Mouse (Mus musculus) G1E (cell line): Measurements from ENCODE around the gene Efcab6. TPM values are rescaled to one million over a fixed set of nuclear protein-coding genes. Genes with fewer than 3 reads are reported as not detected.

ENCODE experiments used
- ATAC-seq: 2 replicates; pipeline ENCODE4 v1.8.0; 2016; ENCODE audit warnings: mild to moderate bottlenecking; ENCODE audit not compliant: insufficient number of reproducible peaks, poor library complexity, low FRiP score, severe bottlenecking; ENCODE audit errors: extremely low read depth
- DNase-seq: peaks from one replicate; pipeline ENCODE4 v3.0.0; 2012; ENCODE audit warnings: low spot score
- H3K27me3 ChIP-seq: 2 replicates; pipeline ENCODE4 v1.6.1; 2012; ENCODE audit warnings: mild to moderate bottlenecking, low read length, inconsistent platforms; ENCODE audit not compliant: insufficient read depth
- H3K36me3 ChIP-seq: replicated peaks from 2 replicates; pipeline ENCODE3; 2012; ENCODE audit warnings: mild to moderate bottlenecking, inconsistent platforms
- H3K4me1 ChIP-seq: 2 replicates; pipeline ENCODE4 v1.6.1; 2012; ENCODE audit warnings: low read depth, low read length, inconsistent platforms, mixed read lengths; ENCODE audit not compliant: insufficient read depth
- H3K4me3 ChIP-seq: 2 replicates; pipeline ENCODE4 v1.5.1; 2012; ENCODE audit warnings: low read depth, mild to moderate bottlenecking, inconsistent platforms, low read length, moderate library complexity, mixed read lengths
- H3K9me3 ChIP-seq: replicated peaks from 2 replicates; pipeline ENCODE4 v1.6.1; 2012; ENCODE audit warnings: inconsistent platforms
- CTCF ChIP-seq: IDR thresholded peaks from 2 replicates; pipeline ENCODE4 v1.5.1; 2012; ENCODE audit warnings: low read depth, low read length, inconsistent platforms, mixed read lengths
- GATA1 ChIP-seq: IDR thresholded peaks from 2 replicates; pipeline ENCODE4 v1.6.1; 2012; ENCODE audit warnings: borderline replicate concordance, low read length, inconsistent platforms, mixed read lengths
- GATA2 ChIP-seq: IDR thresholded peaks from 2 replicates; pipeline ENCODE4 v1.6.1; 2012; ENCODE audit warnings: low read depth, low read length, inconsistent platforms, borderline replicate concordance
- POLR2AphosphoS5 ChIP-seq: IDR thresholded peaks from 2 replicates; pipeline ENCODE4 v1.6.1; 2012; ENCODE audit warnings: low read depth, low read length, inconsistent platforms; ENCODE audit not compliant: insufficient replicate concordance
- TAL1 ChIP-seq: conservative IDR thresholded peaks from 2 replicates; pipeline ENCODE4 v1.6.1; 2012; ENCODE audit warnings: low read depth, low read length, inconsistent platforms, mixed read lengths
- polyA plus RNA-seq: library from polyadenylated mRNA; stranded (reverse); fragments of >175 nt; gene quantifications from 2 replicates; pipeline ENCODE4 v1.2.3, GENCODE M21; 2012
- total RNA-seq, 2 experiments: library from RNA; stranded (forward) in 1 of 2; stranded (reverse) in 1 of 2; fragments of 200-1000 nt in 1 of 2; fragments of >200 nt in 1 of 2; fragmentation: Nextera tagmentation in 1 of 2; gene quantifications; 2 replicates each; pipeline ENCODE4 v1.2.3; 2014 to 2017

The Efcab6 gene
- total and polyA plus RNA-seq, 3 experiments, result not detected

- Histone ChIP-seq H3K36me3 (no peaks in the 10 kb centered on the region), H3K9me3 (peaks cover 90% of the 10 kb centered on the region), H3K4me1 (no peaks in the 10 kb centered on the region), H3K4me3 (no peak overlapping the region), H3K27me3 (no peaks in the 10 kb centered on the region)
- no peak for ATAC-seq
- TF ChIP-seq POLR2AphosphoS5, result no peak
- no peak for TF ChIP-seq GATA2
- no peak for TF ChIP-seq GATA1
- no peak for TF ChIP-seq CTCF
- TF ChIP-seq TAL1, result no peak
- DNase-seq, result no peak
Measured at GRCm38 (mm10) chr15:84077151-84077550, 12.0 kb upstream of the Efcab6 start.

- no peak for TF ChIP-seq GATA2
- H3K36me3 ChIP-seq, result no peaks in the 10 kb centered on the region
- peaks cover 90% of the 10 kb centered on the region for H3K9me3 ChIP-seq
- H3K4me1 ChIP-seq, result no peaks in the 10 kb centered on the region
- ATAC-seq, result no peak
- no peaks in the 10 kb centered on the region for H3K27me3 ChIP-seq
- no peak for DNase-seq
- no peak overlapping the region for H3K4me3 ChIP-seq
Measured at GRCm38 (mm10) chr15:84074705-84075185, 9.6 kb upstream of the Efcab6 start.

DNA sequence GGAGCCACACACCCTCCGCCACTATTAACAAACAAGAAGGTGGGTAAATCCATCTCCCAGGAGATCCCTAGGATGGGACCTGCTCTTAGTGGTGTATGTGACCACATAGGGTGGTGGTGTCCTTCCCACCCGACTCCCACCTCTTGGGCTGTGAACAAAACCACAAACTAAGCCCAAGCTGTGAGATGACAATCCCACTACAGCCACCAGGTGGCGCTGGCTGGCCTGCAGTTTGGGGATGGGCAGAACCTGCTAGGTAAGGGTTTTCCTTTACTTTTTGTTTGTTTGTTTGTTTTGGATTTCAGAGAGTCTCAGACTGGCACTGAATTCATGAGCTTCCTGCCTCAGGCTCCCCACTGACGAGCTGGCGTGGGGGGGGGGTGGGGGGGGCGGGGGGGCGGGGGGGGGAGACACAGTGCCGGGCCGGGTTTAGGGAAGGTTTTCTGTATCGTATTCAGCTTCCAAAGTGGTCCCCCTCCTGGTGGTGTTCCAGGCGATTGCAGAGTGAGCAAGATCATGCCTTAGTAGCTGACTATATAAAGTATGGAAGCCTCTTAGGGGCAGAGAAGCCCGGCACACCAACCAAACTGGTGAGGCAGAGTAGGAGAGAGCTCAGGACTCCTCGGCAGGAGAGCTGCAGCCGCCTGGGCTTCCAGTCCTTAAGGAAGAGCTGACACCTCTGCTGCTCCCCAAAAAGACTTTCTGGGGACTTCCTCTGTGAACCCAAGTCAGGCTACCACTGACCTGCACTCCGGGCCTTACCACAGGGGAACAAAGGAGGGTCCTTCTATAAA lies 8.9 kb upstream of the Efcab6 start:
- Histone ChIP-seq H3K4me3 (no peak overlapping the region), H3K36me3 (no peaks in the 10 kb centered on the region), H3K4me1 (no peaks in the 10 kb centered on the region), H3K27me3 (no peaks in the 10 kb centered on the region), H3K9me3 (peaks cover 90% of the 10 kb centered on the region)
- DNase-seq (no peak), ATAC-seq (no peak)
- TF ChIP-seq TAL1, result no peak
- no peak for TF ChIP-seq GATA2
- no peak for TF ChIP-seq POLR2AphosphoS5
- TF ChIP-seq CTCF, result no peak
- no peak for TF ChIP-seq GATA1

DNA sequence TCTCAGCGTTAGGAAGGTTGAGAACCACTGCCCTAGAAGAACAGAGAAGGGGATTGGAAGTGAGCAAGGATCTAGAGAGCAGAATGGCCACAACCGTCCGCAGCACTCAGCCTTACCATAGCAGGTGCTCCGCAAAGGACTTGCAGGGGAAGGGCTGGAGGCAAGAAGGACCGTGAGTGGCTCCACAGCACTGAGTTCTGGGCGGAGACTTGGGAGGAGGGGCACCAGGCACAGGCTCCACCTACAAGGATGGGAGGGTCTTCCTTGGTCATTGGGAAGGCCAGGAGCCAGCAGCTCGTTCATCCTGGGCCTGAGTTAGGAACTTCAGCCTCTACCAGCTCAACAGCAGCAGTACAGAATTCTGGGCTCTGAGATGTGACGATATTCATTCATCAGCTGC lies 7.9 kb upstream of the Efcab6 start:
- no peak for ATAC-seq
- Histone ChIP-seq H3K4me1 (no peaks in the 10 kb centered on the region), H3K9me3 (peaks cover 93% of the 10 kb centered on the region), H3K36me3 (no peaks in the 10 kb centered on the region), H3K4me3 (no peak overlapping the region), H3K27me3 (no peaks in the 10 kb centered on the region)
- no peak for DNase-seq
- no peak for TF ChIP-seq GATA1
- TF ChIP-seq TAL1, result no peak
- TF ChIP-seq CTCF, result no peak
- no peak for TF ChIP-seq GATA2
- TF ChIP-seq POLR2AphosphoS5, result no peak

- no peaks in the 10 kb centered on the region for H3K27me3 ChIP-seq
- no peaks in the 10 kb centered on the region for H3K4me1 ChIP-seq
- no peak overlapping the region for H3K4me3 ChIP-seq
- no peaks in the 10 kb centered on the region for H3K36me3 ChIP-seq
- no peak for TF ChIP-seq TAL1
- no peak for ATAC-seq
- peaks cover 94% of the 10 kb centered on the region for H3K9me3 ChIP-seq
- no peak for DNase-seq
Measured at GRCm38 (mm10) chr15:84072226-84072625, 7.0 kb upstream of the Efcab6 start.

GRCm38 (mm10) chr15:84070116-84070676 lies 5.0 kb upstream of the Efcab6 start:
- no peak for ATAC-seq

More at GRCm38 (mm10) chr15:84070116-84070676, 5.0 kb upstream of the Efcab6 start:
- Histone ChIP-seq H3K27me3 (no peaks in the 10 kb centered on the region), H3K9me3 (peaks cover 89% of the 10 kb centered on the region), H3K4me3 (no peak overlapping the region), H3K4me1 (no peaks in the 10 kb centered on the region), H3K36me3 (no peaks in the 10 kb centered on the region)
- no peak for TF ChIP-seq POLR2AphosphoS5
- no peak for TF ChIP-seq GATA2
- no peak for TF ChIP-seq CTCF
- TF ChIP-seq GATA1, result no peak
- TF ChIP-seq TAL1, result no peak
- no peak for DNase-seq
